Mouse (Mus musculus) MEL-GATA-1-ER (cell line): ENCODE measurements around the gene Rap2a.

Experiments used
- DNase-seq: peaks from one replicate; pipeline ENCODE4 v3.0.0-alpha.2; 2012; ENCODE audit warnings: low read depth; ENCODE audit errors: extremely low read depth

The Rap2a gene

GRCm38 (mm10) chr14:120477982-120478568 lies at the start of gene Rap2a:
Gene Rap2a, plus strand, starts transcription at chr14:120478444.
- peak; percentile 56 for DNase-seq

DNA sequence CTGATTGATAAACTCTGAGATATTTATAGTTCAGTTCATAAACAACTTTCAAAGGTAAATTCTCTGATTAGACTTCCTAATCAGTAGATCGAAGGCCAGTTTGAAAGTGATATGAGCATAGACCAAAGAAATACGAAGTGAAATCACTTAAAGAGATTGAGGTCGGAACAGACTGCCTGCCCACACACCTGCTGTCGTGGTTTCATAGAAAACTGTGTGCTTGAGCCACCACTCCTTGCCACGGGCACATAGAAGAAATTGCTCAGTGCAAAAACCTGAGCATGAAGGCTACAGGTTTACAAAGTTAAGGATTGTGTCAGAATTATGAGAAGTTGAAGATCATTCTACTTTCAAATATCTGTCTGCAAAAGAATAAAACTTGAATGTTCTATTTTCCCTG lies 49.7 kb upstream of the Rap2a start:
- DNase-seq, result no peak

DNA sequence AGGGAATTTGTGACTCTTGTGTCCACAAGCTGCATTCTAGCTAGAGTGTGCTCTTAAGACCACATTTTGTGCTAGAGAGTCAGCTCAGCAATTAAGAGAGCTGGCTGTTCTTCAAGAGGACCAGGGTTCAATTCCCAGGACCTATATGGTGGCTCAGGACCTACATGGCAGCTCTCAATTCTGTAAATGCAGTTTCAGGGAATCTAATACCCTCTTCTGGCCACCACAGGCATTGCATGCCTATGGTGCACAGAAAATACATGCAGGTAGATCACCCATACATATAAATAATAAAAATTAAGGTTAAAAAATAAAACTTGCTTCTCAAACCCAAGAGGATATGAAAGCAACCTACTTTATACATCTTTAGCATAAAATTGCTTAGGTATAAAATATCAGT lies 45.5 kb upstream of the Rap2a start:
- DNase-seq, result no peak

DNA sequence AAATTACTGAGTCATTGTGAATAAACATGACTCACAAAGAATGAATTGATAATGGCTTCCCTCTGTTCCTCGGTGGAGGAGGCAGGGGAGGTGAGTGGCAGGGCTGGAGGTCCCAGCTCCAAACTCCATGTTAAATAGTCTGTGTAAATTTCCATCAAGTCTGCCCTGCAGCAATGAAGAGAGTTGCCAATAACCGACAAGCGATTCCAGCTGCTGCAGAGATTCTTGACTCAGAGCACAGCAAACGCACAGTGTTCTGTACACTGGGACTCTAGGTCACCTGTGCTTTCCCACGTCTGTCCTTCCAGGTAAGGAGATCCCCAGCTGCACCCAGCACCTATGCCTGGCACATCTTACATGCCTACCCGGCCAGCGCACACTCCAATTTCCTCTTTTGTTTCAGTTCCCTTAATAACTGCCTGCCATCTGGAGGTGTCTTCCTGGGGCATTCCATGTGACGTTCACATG lies 44.3 kb upstream of the Rap2a start:
- DNase-seq, result no peak

GRCm38 (mm10) chr14:120434831-120435230 lies 43.4 kb upstream of the Rap2a start:
- DNase-seq, result no peak

DNA sequence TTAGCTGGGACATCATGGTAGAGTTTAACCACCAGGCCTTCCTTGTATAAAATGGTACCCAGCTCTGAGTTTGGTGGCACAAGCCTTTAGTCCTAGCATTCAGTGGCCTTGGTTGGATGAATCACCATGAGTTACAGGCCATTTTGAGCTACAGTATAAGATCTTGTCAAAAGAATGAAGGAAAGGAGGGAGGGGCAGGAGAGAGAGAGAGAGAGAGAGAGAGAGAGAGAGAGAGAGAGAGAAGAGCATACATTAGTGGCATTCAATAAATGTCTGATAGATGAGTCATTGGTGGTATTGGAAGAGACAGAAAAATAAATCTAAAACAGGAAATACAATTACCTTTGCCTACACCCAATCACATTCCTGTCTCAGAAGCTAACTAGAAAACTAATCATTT lies 37.5 kb upstream of the Rap2a start:
- no peak for DNase-seq

GRCm38 (mm10) chr14:120441256-120441655 lies 37.0 kb upstream of the Rap2a start:
- no peak for DNase-seq

- no peak for DNase-seq
These were observed 36.4 kb upstream of the Rap2a start for GRCm38 (mm10) chr14:120441836-120442235.

DNA sequence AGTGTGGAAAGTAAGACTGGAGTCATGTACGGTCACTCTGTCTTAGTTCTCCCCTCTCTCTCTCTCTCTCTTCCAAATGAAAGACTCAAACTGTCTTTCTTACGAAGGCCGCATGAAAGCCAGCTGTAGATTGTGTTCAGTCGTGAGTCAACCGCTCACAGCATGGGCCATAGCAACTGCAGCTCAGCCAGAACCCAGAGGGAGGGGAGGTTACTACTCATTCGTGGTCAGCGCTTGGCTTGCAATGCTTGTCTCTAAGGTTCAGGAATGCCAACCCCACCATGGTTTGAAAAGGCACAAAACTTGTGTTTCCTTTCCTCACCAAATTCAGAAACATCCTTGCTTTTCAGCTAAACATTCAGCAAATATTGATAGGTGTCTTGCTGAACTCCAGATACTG lies 24.0 kb upstream of the Rap2a start:
- no peak for DNase-seq

GRCm38 (mm10) chr14:120463938-120464727 lies 14.1 kb upstream of the Rap2a start:
- no peak for DNase-seq

DNA sequence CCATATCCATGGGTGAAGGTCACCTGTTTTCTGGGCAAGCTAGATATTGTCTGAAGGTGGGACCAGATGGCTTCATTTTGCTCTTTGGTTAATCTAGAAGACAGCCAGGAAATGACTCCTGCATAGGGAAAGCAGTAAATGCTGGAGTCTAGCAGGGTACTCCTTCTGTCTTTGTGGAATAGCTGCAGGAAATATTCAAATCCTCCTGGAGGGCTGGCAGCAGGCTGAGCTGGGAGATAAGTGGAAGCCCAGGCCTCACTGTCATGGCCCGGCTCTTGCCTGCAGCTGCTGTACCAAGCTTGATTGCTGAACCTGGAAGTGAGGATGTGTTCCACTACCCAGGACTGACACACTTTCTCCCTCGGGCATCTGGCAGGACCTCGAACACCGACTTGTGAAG lies 11.4 kb upstream of the Rap2a start:
- DNase-seq, result no peak

DNA sequence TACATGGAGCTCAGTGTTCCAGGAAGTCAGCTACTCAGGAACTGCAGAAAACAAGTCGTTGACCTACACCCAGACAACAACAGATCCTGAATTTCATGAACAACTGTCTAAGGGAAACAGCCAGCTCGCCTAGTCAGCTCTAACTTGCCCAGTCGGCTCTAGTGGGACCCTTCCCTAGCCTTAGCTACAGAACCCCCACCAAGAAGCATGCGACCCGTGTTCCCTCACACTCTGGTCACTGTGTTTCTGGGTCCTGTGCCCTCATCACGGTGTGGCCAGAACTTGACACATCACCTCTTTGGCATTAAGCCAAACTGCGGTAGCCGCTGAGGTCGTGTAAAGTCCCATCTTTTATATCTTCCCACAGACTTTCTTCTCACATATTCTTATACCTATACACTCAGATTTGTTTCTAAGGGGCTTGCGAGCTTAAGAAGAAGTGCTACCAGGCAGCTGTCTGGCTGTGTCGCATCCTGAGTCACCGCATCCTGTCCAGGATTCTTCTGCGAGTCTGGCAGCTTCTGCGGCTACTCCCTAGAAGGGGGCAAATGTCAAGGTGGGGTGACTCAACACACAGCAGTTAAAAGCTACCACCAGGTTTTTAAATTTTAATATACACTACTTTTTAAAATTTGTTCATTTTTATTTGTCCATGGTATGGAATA lies 9.0 kb upstream of the Rap2a start:
- no peak for DNase-seq

GRCm38 (mm10) chr14:120476186-120476697 lies 2.0 kb upstream of the Rap2a start:
- DNase-seq, result no peak

DNA sequence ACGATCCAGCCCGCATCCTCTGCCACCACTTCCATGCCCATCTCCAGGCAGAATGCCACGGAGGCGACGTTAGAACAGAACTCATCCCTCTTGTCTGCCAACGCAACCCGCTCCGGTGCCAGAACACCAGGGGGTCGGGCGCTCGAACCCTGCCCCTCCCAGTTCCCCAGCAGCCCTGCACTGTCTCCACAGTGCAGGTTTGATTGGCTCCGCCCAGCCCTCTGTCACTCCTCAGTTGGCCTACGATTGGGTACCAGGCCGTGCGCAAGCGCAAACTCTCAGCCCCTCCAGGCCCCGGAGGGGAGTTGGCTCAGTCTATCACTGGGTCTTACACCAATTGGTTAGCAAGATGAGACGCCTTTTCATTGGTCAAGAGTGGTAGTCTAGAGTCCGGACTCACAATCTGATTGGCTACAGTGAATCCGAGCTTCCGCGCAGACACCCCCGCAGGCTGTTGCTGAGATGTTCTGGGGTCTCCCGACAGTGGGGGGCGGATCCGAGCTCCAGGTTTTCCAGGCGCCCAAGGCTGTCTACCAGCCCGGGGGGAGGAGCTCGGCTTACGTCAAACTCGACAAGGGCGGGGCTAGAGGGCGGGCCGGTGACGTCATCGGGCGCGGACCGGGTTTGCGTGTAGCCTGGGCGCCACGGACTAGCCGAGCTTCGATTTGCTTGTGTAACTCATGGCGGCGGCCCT lies 809 bp upstream of the Rap2a start:
- peak; percentile 99 for DNase-seq

DNA sequence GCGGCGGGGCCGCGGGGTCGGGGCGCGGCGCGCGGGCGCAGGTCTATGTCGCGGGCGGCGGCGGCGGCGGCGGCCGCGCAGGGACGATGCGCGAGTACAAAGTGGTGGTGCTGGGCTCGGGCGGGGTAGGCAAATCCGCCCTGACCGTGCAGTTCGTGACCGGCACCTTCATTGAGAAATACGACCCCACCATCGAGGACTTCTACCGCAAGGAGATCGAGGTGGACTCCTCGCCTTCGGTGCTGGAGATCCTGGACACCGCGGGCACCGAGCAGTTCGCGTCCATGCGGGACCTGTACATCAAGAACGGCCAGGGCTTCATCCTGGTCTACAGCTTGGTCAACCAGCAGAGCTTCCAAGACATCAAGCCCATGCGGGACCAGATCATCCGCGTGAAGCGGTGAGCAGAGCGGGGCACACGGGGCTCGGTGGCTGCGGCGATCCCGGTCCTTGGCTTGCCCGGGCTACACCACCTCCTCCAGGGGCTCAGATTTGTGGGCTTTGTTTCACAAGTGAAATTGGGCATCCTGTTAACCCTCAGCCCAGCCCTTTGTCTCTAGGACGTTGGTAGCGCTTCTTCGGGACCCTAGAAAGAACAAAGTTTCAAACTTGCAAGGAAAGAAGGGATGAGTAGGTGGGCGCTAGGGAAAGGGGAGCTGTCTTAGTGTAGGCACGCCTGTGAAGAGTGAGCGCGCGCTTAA lies 547 bp downstream of the Rap2a start:
- DNase-seq, result peak; percentile 8

GRCm38 (mm10) chr14:120480341-120480900 lies 2.2 kb downstream of the Rap2a start:
- no peak for DNase-seq

- no peak for DNase-seq
These were observed 2.7 kb downstream of the Rap2a start for GRCm38 (mm10) chr14:120480927-120481326.

DNA sequence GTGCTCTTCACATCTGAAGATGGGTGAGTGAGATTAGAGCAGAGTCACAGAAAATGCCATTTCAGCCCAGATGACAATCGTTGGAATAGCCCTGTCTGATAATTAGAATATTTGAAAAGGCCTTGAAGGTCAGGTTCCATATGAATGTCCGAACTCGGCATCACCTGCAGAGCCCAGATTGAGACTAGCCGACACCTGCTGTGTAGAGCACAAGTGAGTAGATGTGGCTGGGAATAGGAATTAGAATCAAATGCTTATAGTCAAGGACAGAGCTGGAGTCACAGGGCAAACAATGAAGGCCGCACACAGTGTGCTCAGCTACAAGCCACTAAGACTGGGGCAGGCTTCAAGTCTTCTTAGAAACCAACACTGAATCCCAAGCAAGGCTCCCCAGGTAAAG lies 6.3 kb downstream of the Rap2a start:
- no peak for DNase-seq

- no peak for DNase-seq
These were observed 18.0 kb downstream of the Rap2a start for GRCm38 (mm10) chr14:120496284-120496683.

GRCm38 (mm10) chr14:120496827-120497226 lies 18.6 kb downstream of the Rap2a start:
- DNase-seq, result no peak

GRCm38 (mm10) chr14:120499096-120499495 lies 20.9 kb downstream of the Rap2a start:
- no peak for DNase-seq
